Mouse (Mus musculus) intestine, embryonic 14.5 days (tissue): ENCODE measurements at regions not wholly inside any gene's neighbourhood (a gene's known extent, or its start where the extent isn't known, plus 50 kb on each side); places are given as distances from the start of the nearest gene placed in this dataset.

Experiments used
- ATAC-seq: fragments of 200-750 bp; cut with Nextera tagmentation; replicated peaks from 2 replicates; pipeline ENCODE4 v1.8.0; 2017; ENCODE audit warnings: low read depth, moderate number of reproducible peaks, moderate TSS enrichment, moderate library complexity; ENCODE audit not compliant: low FRiP score, low TSS enrichment
- DNase-seq: peaks from one replicate; pipeline ENCODE4 v3.0.0-alpha.2; 2018; ENCODE audit warnings: low spot score
- H3K27ac ChIP-seq: fragments of 300-500 bp; sonication (generic); 2 replicates; pipeline ENCODE4 v1.5.1; 2014; ENCODE audit warnings: low read depth, mild to moderate bottlenecking, control low read depth
- H3K27me3 ChIP-seq: fragments of 300-500 bp; sonication (generic); replicated peaks from 2 replicates; pipeline ENCODE4 v1.6.1; 2014; ENCODE audit warnings: low read length, control low read depth; ENCODE audit not compliant: control insufficient read depth, insufficient read depth
- H3K36me3 ChIP-seq: fragments of 300-500 bp; sonication (generic); 2 replicates; pipeline ENCODE4 v1.6.1; 2014; ENCODE audit warnings: low read length, control low read depth; ENCODE audit not compliant: control insufficient read depth, insufficient read depth
- H3K4me1 ChIP-seq: fragments of 300-500 bp; sonication (generic); replicated peaks from 2 replicates; pipeline ENCODE4 v1.6.1; 2014; ENCODE audit warnings: low read length, control low read depth, mixed read lengths; ENCODE audit not compliant: control insufficient read depth, insufficient read depth
- H3K4me2 ChIP-seq: fragments of 300-500 bp; sonication (generic); 2 replicates; pipeline ENCODE4 v1.6.1; 2014; ENCODE audit warnings: low read length
- H3K4me3 ChIP-seq: fragments of 300-500 bp; sonication (generic); 2 replicates; pipeline ENCODE4 v1.5.1; 2014; ENCODE audit warnings: low read depth, low read length, control low read depth, mixed read lengths
- H3K9ac ChIP-seq: fragments of 300-500 bp; sonication (generic); 2 replicates; pipeline ENCODE4 v1.6.1; 2014; ENCODE audit warnings: mild to moderate bottlenecking, low read length
- H3K9me3 ChIP-seq: fragments of 300-500 bp; sonication (generic); 2 replicates; pipeline ENCODE4 v1.6.1; 2016; ENCODE audit warnings: low read length, control low read depth; ENCODE audit not compliant: control insufficient read depth
- WGBS: fragments of 180-500 bp; shearing (Covaris S2); extraction: QIAGEN DNeasy Blood & Tissue Kit; methylation state at CpG from one replicate; pipeline ENCODE4 v1.1.7; 2014; 5-methylcytosine and 5-hydroxymethylcytosine counted together

- WGBS, result 52% methylated on average over 2 of the region's 2 CpGs
- no peak for ATAC-seq
Observed at GRCm38 (mm10) chr2:114454901-114455300, 199.9 kb downstream of the Dph6 start.

DNA sequence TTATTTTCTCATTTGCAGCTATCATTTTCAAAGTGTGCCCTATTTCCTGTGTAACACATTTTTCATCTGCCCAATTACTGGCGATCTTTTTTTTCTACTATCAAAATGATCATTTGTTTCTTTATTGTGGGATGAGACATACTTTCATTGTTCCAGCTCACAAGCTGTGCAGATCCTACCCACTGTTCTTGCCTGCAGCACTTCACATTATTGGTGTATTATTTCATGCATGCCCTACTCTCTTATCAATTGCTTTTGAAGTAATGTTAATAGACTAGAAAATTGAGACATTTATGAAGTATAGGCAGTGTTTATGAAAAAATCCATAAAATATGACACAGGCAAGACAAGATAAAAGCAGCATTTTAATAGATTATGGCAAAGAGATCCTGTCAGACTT is 204.6 kb downstream of the Dph6 start:
- H3K9me3 ChIP-seq, result no peaks in the 10 kb centered on the region

More at GRCm38 (mm10) chr2:114454901-114455300, 199.9 kb downstream of the Dph6 start:
- Histone ChIP-seq H3K9ac (no peak overlapping the region), H3K27ac (no peak overlapping the region), H3K9me3 (no peaks in the 10 kb centered on the region), H3K4me1 (0 out of 2 replicates have a peak, but pooled peaks cover 3% of the 10 kb centered on the region), H3K4me2 (no peak overlapping the region), H3K4me3 (no peak overlapping the region), H3K36me3 (no peaks in the 10 kb centered on the region), H3K27me3 (no peaks in the 10 kb centered on the region)
- no peak for DNase-seq

GRCm38 (mm10) chr2:114443801-114444200 is 211.0 kb downstream of the Dph6 start:
- Histone ChIP-seq H3K4me1 (peaks cover 7% of the 10 kb centered on the region; the same call in 1 of the 2 replicates), H3K27me3 (no peaks in the 10 kb centered on the region), H3K9me3 (no peaks in the 10 kb centered on the region), H3K4me2 (no peak overlapping the region), H3K36me3 (no peaks in the 10 kb centered on the region), H3K27ac (no peak overlapping the region), H3K4me3 (no peak overlapping the region), H3K9ac (no peak overlapping the region)
- WGBS, result 52% methylated on average over 2 of the region's 2 CpGs
- DNase-seq (no peak), ATAC-seq (no peak)

More for the DNA sequence above, 204.6 kb downstream of the Dph6 start:
- 84% methylated on average over 1 of the region's 1 CpGs for WGBS
- no peak for ATAC-seq
- no peak overlapping the region for H3K9ac ChIP-seq
- H3K4me2 ChIP-seq, result no peak overlapping the region
- no peak for DNase-seq
- no peak overlapping the region for H3K4me3 ChIP-seq
- H3K27ac ChIP-seq, result no peak overlapping the region
- H3K36me3 ChIP-seq, result no peaks in the 10 kb centered on the region
- no peaks in the 10 kb centered on the region for H3K27me3 ChIP-seq
- 0 out of 2 replicates have a peak, but pooled peaks cover 3% of the 10 kb centered on the region for H3K4me1 ChIP-seq

DNA sequence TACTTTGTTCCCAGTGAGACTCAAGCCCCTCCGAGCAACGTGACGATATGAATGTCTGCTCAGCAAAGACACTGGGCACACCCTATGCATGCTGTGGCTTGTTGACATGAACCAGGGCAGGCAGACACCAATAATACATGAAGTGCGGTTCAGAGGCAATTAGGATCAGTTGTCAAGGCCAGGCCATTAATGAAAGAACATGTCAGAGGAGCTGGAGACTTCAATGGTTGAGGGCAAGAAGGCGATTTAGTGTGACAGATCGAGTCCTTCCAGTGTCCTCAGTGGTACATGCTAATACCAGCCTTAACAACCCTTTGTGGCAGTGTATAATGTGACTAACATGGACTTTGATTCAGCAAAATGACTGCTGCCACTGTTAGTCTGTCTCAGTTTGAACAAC is 213.8 kb downstream of the Dph6 start:
- H3K4me2 ChIP-seq, result no peak overlapping the region
- no peaks in the 10 kb centered on the region for H3K27me3 ChIP-seq
- no peaks in the 10 kb centered on the region for H3K9me3 ChIP-seq
- no peak overlapping the region for H3K9ac ChIP-seq
- H3K36me3 ChIP-seq, result no peaks in the 10 kb centered on the region
- peaks cover 7% of the 10 kb centered on the region; the same call in 1 of the 2 replicates for H3K4me1 ChIP-seq
- DNase-seq (no peak), ATAC-seq (no peak)
- peak overlapping the region; percentile 47; the same call in 1 of the 2 replicates for H3K27ac ChIP-seq
- 31% methylated on average over 6 of the region's 6 CpGs for WGBS
- H3K4me3 ChIP-seq, result no peak overlapping the region

DNA sequence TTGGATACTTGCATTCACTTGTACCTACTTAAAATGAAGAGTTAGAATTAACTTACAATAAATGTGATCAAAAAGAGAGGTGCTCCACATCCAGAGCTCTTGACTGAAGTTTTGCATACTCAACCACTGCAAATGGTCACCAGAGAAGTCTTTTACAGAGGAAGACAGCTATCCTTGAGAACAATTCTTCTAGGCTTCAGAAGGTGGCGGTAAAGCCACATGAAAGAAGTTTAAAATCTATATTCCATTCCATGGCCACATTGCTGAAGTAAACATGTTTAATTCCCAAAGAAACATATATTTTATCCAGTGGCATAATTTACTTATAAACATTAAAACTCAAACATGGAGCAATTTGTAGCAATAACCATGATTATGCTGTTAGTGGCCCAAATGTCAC is 215.1 kb downstream of the Dph6 start:
- H3K36me3 ChIP-seq, result no peaks in the 10 kb centered on the region
- H3K9ac ChIP-seq, result no peak overlapping the region
- H3K4me1 ChIP-seq, result peaks cover 7% of the 10 kb centered on the region; the same call in 1 of the 2 replicates
- no peak overlapping the region for H3K4me3 ChIP-seq
- DNase-seq, result no peak
- H3K27ac ChIP-seq, result no peak overlapping the region
- no peaks in the 10 kb centered on the region for H3K9me3 ChIP-seq
- 32% methylated on average over 1 of the region's 1 CpGs for WGBS
- H3K27me3 ChIP-seq, result no peaks in the 10 kb centered on the region
- no peak overlapping the region for H3K4me2 ChIP-seq
- ATAC-seq, result no peak

- WGBS, result 53% methylated on average over 3 of the region's 3 CpGs
- H3K27me3 ChIP-seq, result no peaks in the 10 kb centered on the region
- no peaks in the 10 kb centered on the region for H3K36me3 ChIP-seq
- H3K9me3 ChIP-seq, result no peaks in the 10 kb centered on the region
- no peak overlapping the region for H3K4me2 ChIP-seq
- no peak overlapping the region for H3K4me3 ChIP-seq
- ATAC-seq (no peak), DNase-seq (no peak)
- no peak overlapping the region for H3K27ac ChIP-seq
- peaks cover 7% of the 10 kb centered on the region; the same call in 1 of the 2 replicates for H3K4me1 ChIP-seq
- H3K9ac ChIP-seq, result no peak overlapping the region
Observed at GRCm38 (mm10) chr2:114438048-114438447, 216.7 kb downstream of the Dph6 start.

DNA sequence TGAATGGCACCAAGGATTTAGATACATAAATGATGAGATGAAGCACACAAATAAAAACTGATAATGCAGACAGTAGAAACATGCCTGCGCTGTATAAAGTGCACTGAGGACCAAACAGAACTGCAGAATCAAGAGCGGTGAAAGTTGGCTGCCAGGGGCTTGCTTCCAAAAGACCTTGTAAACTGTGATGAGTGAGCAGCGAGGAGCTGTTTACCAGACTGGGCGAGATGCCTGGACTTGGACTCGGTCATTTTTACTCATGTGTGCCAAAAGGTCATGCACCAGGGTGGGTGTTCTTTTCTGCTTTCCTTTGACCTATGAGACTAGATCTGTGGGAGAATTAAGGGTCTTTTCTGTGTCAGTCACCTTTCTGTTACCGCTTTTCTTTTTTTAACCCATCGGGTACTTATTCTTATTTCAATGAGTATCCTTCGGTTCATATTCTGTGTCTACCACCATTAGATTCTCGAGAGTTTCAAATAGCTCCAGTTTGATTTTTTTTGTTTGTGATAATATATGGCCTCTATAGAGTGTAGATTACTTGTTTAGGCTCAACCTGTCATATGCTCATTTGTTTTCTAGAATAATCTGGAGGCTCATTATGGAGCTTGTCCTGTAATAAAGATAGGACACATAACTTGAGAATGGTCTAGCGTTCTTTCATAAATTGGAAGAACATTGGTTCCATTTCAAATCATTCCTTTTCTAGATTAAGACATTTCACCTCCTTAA is 226.3 kb upstream of the Zfp770 start:
- H3K4me1 ChIP-seq, result no peaks in the 10 kb centered on the region
- 76% methylated on average over 10 of the region's 10 CpGs for WGBS
- no peaks in the 10 kb centered on the region for H3K9me3 ChIP-seq
- no peak for DNase-seq
- H3K36me3 ChIP-seq, result no peaks in the 10 kb centered on the region
- ATAC-seq, result no peak
- H3K4me3 ChIP-seq, result no peak overlapping the region
- no peak overlapping the region for H3K4me2 ChIP-seq
- H3K27me3 ChIP-seq, result no peaks in the 10 kb centered on the region
- H3K9ac ChIP-seq, result no peak overlapping the region
- no peak overlapping the region for H3K27ac ChIP-seq

GRCm38 (mm10) chr2:114419346-114419745 is 218.1 kb upstream of the Zfp770 start:
- Histone ChIP-seq H3K4me3 (no peak overlapping the region), H3K27me3 (no peaks in the 10 kb centered on the region), H3K9ac (no peak overlapping the region), H3K27ac (no peak overlapping the region), H3K36me3 (no peaks in the 10 kb centered on the region), H3K9me3 (no peaks in the 10 kb centered on the region), H3K4me2 (no peak overlapping the region), H3K4me1 (no peaks in the 10 kb centered on the region)
- DNase-seq (no peak), ATAC-seq (no peak)
- 70% methylated on average over 3 of the region's 3 CpGs for WGBS

DNA sequence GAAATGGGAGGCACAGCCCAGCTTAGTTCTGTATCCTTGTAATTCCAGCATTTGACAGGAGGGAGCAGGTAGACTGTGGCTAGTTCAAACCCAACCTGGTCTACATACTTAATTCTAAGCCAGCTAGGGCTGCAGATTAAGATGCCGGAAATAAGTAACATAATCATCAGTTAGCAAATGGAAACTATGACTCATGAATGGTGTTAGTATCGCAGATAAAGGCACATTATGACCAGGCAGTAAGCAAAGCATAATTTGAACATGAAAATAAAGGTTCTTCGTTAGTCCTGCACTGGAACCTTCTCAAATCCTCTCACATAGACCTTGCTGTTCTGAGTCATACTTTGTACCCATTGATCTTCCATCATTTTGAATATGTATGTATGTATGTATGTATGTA is 211.7 kb upstream of the Zfp770 start:
- H3K9ac ChIP-seq, result no peak overlapping the region
- DNase-seq (no peak), ATAC-seq (no peak)
- no peaks in the 10 kb centered on the region for H3K4me1 ChIP-seq
- H3K27ac ChIP-seq, result no peak overlapping the region
- H3K27me3 ChIP-seq, result 0 out of 2 replicates have a peak, but pooled peaks cover 2% of the 10 kb centered on the region
- no peaks in the 10 kb centered on the region for H3K36me3 ChIP-seq
- H3K9me3 ChIP-seq, result no peaks in the 10 kb centered on the region
- no peak overlapping the region for H3K4me3 ChIP-seq
- no peak overlapping the region for H3K4me2 ChIP-seq
- WGBS, result 88% methylated on average over 3 of the region's 3 CpGs
